ENCODE assay signal across 24 mouse cellular contexts in the genomic region with DNA sequence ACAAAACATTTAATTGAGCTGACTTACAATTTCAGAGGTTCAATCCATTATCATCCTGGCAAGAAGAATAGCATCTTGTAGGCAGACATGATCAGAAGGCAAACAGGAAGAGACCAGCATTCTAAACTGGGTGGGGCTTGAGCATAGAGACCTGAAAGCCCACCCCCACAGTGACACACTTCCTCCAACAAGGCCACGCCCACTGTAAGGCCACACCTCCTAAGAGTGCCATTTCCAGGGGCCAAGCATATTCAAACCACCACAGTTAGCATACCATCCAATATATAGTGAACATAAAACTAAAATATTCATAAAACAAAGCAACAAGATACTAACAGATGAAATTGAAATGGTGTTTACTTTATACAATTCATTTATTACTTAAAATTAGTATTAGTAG.
DNase-seq lines count a peak whose midpoint lies in the region; ATAC-seq and TF ChIP-seq lines count a peak whose summit lies in the region.
"Had no signal": no experiment of that assay in that cellular context is flagged by ENCODE, and none has a peak within 500 bp of the region (broad histone marks: within the 10 kb centered on the region; RNA-seq: fewer than 3 reads in every experiment).

No protein-coding gene starts in this region.

- peak; percentile 61 for DNase-seq in heart, adult 11 months
- DNase-seq in midbrain, postnatal 0 days (ENCODE audit: low spot score): no peak
- DNase-seq in R1 (ENCODE audit: low read depth, low spot score): peak; percentile 64
- no peak for DNase-seq in ovary, postnatal 36 days (ENCODE audit: low spot score)
- DNase-seq in hindbrain, postnatal 0 days (ENCODE audit: low spot score): no peak
- DNase-seq: adrenal gland, adult 2 months; adrenal gland, postnatal 10 days; adrenal gland, postnatal 25 days; cerebellum, adult 11 months; cerebellum, adult 18-20 months; cerebellum, adult 8-10 months; cerebellum, adult 9-11 months; cerebellum, postnatal 14 days; cerebellum, postnatal 36 days; embryo, embryonic 11 days had no signal

- no peaks in the 10 kb centered on the region for H3K27me3 ChIP-seq in heart, embryonic 11.5 days (ENCODE audit: control insufficient read depth, insufficient read depth, low read length)
- H3K27me3 ChIP-seq in midbrain, embryonic 13.5 days: no peaks in the 10 kb centered on the region
- H3K27me3 ChIP-seq in midbrain, postnatal 0 days (ENCODE audit: insufficient read depth, low read length): no peaks in the 10 kb centered on the region
- H3K27me3 ChIP-seq in hindbrain, postnatal 0 days (ENCODE audit: insufficient read depth, low read length): no peaks in the 10 kb centered on the region
- H3K27me3 ChIP-seq: CH12.LX; embryonic facial prominence, embryonic 13.5 days; embryonic facial prominence, embryonic 15.5 days; forebrain, embryonic 12.5 days had no signal

- no peaks in the 10 kb centered on the region for H3K9me3 ChIP-seq in heart, embryonic 11.5 days (replicated peaks; ENCODE audit: control insufficient read depth, low read length)
- H3K9me3 ChIP-seq in midbrain, embryonic 13.5 days: no peaks in the 10 kb centered on the region
- no peaks in the 10 kb centered on the region for H3K9me3 ChIP-seq in midbrain, postnatal 0 days (ENCODE audit: low read length)
- no peaks in the 10 kb centered on the region for H3K9me3 ChIP-seq in hindbrain, postnatal 0 days (ENCODE audit: low read length)
- H3K9me3 ChIP-seq: embryonic facial prominence, embryonic 15.5 days; forebrain, embryonic 10.5 days; forebrain, embryonic 12.5 days had no signal

- ATAC-seq in heart, embryonic 11.5 days (replicated peaks; ENCODE audit: insufficient number of reproducible peaks, low FRiP score, low TSS enrichment): no peak
- ATAC-seq in midbrain, embryonic 13.5 days: peak; percentile 34; the same call in 1 of the 2 replicates
- no peak for ATAC-seq in midbrain, postnatal 0 days (ENCODE audit: low FRiP score)
- ATAC-seq in hindbrain, postnatal 0 days: no peak
- ATAC-seq: CD4-positive, CD25-positive, alpha-beta regulatory T cell, adult 4 months had no signal

- H3K9ac ChIP-seq in heart, embryonic 11.5 days (ENCODE audit: low read depth, low read length): no peak overlapping the region
- no peak overlapping the region for H3K9ac ChIP-seq in midbrain, embryonic 13.5 days (replicated peaks)
- H3K9ac ChIP-seq in midbrain, postnatal 0 days (replicated peaks; ENCODE audit: low read length, poor library complexity, severe bottlenecking): no peak overlapping the region
- no peak overlapping the region for H3K9ac ChIP-seq in hindbrain, postnatal 0 days (replicated peaks; ENCODE audit: low read length)
- H3K9ac ChIP-seq: embryonic facial prominence, embryonic 13.5 days; embryonic facial prominence, embryonic 15.5 days; forebrain, embryonic 12.5 days had no signal

- no peak for TF ChIP-seq CTCF in midbrain, postnatal 0 days (IDR thresholded peaks at IDR 0.05)
- TF ChIP-seq CTCF in hindbrain, postnatal 0 days (IDR thresholded peaks at IDR 0.05; ENCODE audit: low read depth): no peak

- H3K4me3 ChIP-seq in heart, embryonic 11.5 days (ENCODE audit: low read depth, low read length): no peak overlapping the region
- H3K4me3 ChIP-seq in midbrain, embryonic 13.5 days (replicated peaks): no peak overlapping the region
- no peak overlapping the region for H3K4me3 ChIP-seq in midbrain, postnatal 0 days (ENCODE audit: low read depth, low read length)
- H3K4me3 ChIP-seq in hindbrain, postnatal 0 days (ENCODE audit: low read length): no peak overlapping the region
- H3K4me3 ChIP-seq: embryonic facial prominence, embryonic 13.5 days; embryonic facial prominence, embryonic 15.5 days; erythroblast, embryonic 14.5 days; forebrain, embryonic 10.5 days; forebrain, embryonic 12.5 days had no signal

- no peak overlapping the region for H3K4me2 ChIP-seq in heart, embryonic 11.5 days
- no peak overlapping the region for H3K4me2 ChIP-seq in midbrain, embryonic 13.5 days (replicated peaks)
- no peak overlapping the region for H3K4me2 ChIP-seq in midbrain, postnatal 0 days (ENCODE audit: low read depth, low read length, poor library complexity, severe bottlenecking)
- H3K4me2 ChIP-seq in hindbrain, postnatal 0 days (ENCODE audit: low read depth, low read length): no peak overlapping the region
- H3K4me2 ChIP-seq: embryonic facial prominence, embryonic 13.5 days; embryonic facial prominence, embryonic 15.5 days; forebrain, embryonic 12.5 days had no signal

- no peaks in the 10 kb centered on the region for H3K36me3 ChIP-seq in heart, embryonic 11.5 days (ENCODE audit: control insufficient read depth, insufficient read depth, low read length)
- H3K36me3 ChIP-seq in midbrain, embryonic 13.5 days: no peaks in the 10 kb centered on the region
- no peaks in the 10 kb centered on the region for H3K36me3 ChIP-seq in midbrain, postnatal 0 days (ENCODE audit: insufficient read depth, low read length)
- no peaks in the 10 kb centered on the region for H3K36me3 ChIP-seq in hindbrain, postnatal 0 days (ENCODE audit: insufficient read depth, low read length)
- H3K36me3 ChIP-seq: embryonic facial prominence, embryonic 13.5 days; embryonic facial prominence, embryonic 15.5 days; forebrain, embryonic 10.5 days; forebrain, embryonic 12.5 days had no signal

- no peak overlapping the region for H3K27ac ChIP-seq in heart, embryonic 11.5 days (ENCODE audit: low read depth, low read length)
- no peak overlapping the region for H3K27ac ChIP-seq in midbrain, embryonic 13.5 days
- no peak overlapping the region for H3K27ac ChIP-seq in midbrain, postnatal 0 days (ENCODE audit: low read depth, low read length)
- H3K27ac ChIP-seq in hindbrain, postnatal 0 days: no peak overlapping the region
- H3K27ac ChIP-seq: embryonic facial prominence, embryonic 13.5 days; embryonic facial prominence, embryonic 15.5 days; forebrain, embryonic 10.5 days; forebrain, embryonic 12.5 days had no signal

- H3K4me1 ChIP-seq in heart, embryonic 11.5 days (ENCODE audit: control insufficient read depth, insufficient read depth, low read length): no peaks in the 10 kb centered on the region
- H3K4me1 ChIP-seq in midbrain, embryonic 13.5 days (replicated peaks): 0 out of 2 replicates have a peak, but pooled peaks cover 4% of the 10 kb centered on the region
- no peaks in the 10 kb centered on the region for H3K4me1 ChIP-seq in midbrain, postnatal 0 days (ENCODE audit: insufficient read depth, low read length)
- H3K4me1 ChIP-seq in hindbrain, postnatal 0 days (ENCODE audit: insufficient read depth, low read length): no peaks in the 10 kb centered on the region
- H3K4me1 ChIP-seq: embryonic facial prominence, embryonic 13.5 days; embryonic facial prominence, embryonic 15.5 days; forebrain, embryonic 10.5 days had no signal

- 70% methylated on average over 1 of the region's 1 CpGs for WGBS in heart, embryonic 11.5 days (ENCODE audit: insufficient replicate concordance)
- WGBS in midbrain, embryonic 13.5 days: 76% methylated on average over 1 of the region's 1 CpGs
- WGBS in midbrain, postnatal 0 days: 76% methylated on average over 1 of the region's 1 CpGs
- 96% methylated on average over 1 of the region's 1 CpGs for WGBS in hindbrain, postnatal 0 days

Comparison
In these comparisons a context has a peak if more than half of its experiments do, and no peak if none do; other contexts are left out.
1. DNase-seq: peak in heart, adult 11 months (single experiment) and R1 (single experiment); none in midbrain, postnatal 0 days (single experiment), ovary, postnatal 36 days (single experiment) and hindbrain, postnatal 0 days (single experiment).